Mouse (Mus musculus): ENCODE measurements around the gene Mfsd6l. TPM values are rescaled to one million over a fixed set of nuclear protein-coding genes. Genes with fewer than 3 reads are reported as not detected.

Gene Mfsd6l
- polyA plus RNA-seq, 1 experiment from 2014 or later = not detected

GRCm38 (mm10) chr11:68545172-68545571 lies 10.8 kb upstream of the Mfsd6l start:
- Histone ChIP-seq H3K36me3 (ENCODE audit: control insufficient read depth, insufficient read depth, low read length) (no peaks in the 10 kb centered on the region), H3K9me3 (replicated peaks; ENCODE audit: control insufficient read depth, low read length) (no peaks in the 10 kb centered on the region), H3K27ac (ENCODE audit: low read depth, low read length) (no peak overlapping the region), H3K4me2 (ENCODE audit: low read length) (no peak overlapping the region), H3K9ac (ENCODE audit: low read length) (no peak overlapping the region), H3K27me3 (replicated peaks; ENCODE audit: control insufficient read depth, insufficient read depth, low read length) (no peaks in the 10 kb centered on the region), H3K4me3 (ENCODE audit: low read depth, low read length) (no peak overlapping the region), H3K4me1 (ENCODE audit: control insufficient read depth, insufficient read depth, low read length) (no peaks in the 10 kb centered on the region)
- ATAC-seq (no peak), DNase-seq (ENCODE audit: low spot score) (no peak)
- 61% methylated on average over 7 of the region's 7 CpGs for WGBS

- Histone ChIP-seq H3K36me3 (ENCODE audit: control insufficient read depth, insufficient read depth, low read length) (no peaks in the 10 kb centered on the region), H3K27me3 (replicated peaks; ENCODE audit: control insufficient read depth, insufficient read depth, low read length) (no peaks in the 10 kb centered on the region), H3K4me2 (ENCODE audit: low read length) (no peak overlapping the region), H3K9me3 (replicated peaks; ENCODE audit: control insufficient read depth, low read length) (no peaks in the 10 kb centered on the region), H3K27ac (ENCODE audit: low read depth, low read length) (no peak overlapping the region), H3K4me3 (ENCODE audit: low read depth, low read length) (no peak overlapping the region), H3K4me1 (ENCODE audit: control insufficient read depth, insufficient read depth, low read length) (no peaks in the 10 kb centered on the region), H3K9ac (ENCODE audit: low read length) (no peak overlapping the region)
- no peak for ATAC-seq
- 78% methylated on average over 8 of the region's 8 CpGs for WGBS
- no peak for DNase-seq (ENCODE audit: low spot score)
Measured at GRCm38 (mm10) chr11:68545682-68546222, 10.2 kb upstream of the Mfsd6l start.

GRCm38 (mm10) chr11:68547484-68547883 lies 8.5 kb upstream of the Mfsd6l start:
- DNase-seq (ENCODE audit: low spot score) = no peak
- ATAC-seq = no peak
- no peak overlapping the region for H3K27ac ChIP-seq (ENCODE audit: low read depth, low read length)
- no peak overlapping the region for H3K4me2 ChIP-seq (ENCODE audit: low read length)
- WGBS = 59% methylated on average over 2 of the region's 2 CpGs
- H3K4me3 ChIP-seq (ENCODE audit: low read depth, low read length) = no peak overlapping the region
- H3K4me1 ChIP-seq (ENCODE audit: control insufficient read depth, insufficient read depth, low read length) = no peaks in the 10 kb centered on the region
- no peaks in the 10 kb centered on the region for H3K27me3 ChIP-seq (replicated peaks; ENCODE audit: control insufficient read depth, insufficient read depth, low read length)
- no peak overlapping the region for H3K9ac ChIP-seq (ENCODE audit: low read length)
- H3K9me3 ChIP-seq (replicated peaks; ENCODE audit: control insufficient read depth, low read length) = no peaks in the 10 kb centered on the region
- no peaks in the 10 kb centered on the region for H3K36me3 ChIP-seq (ENCODE audit: control insufficient read depth, insufficient read depth, low read length)

- H3K9me3 ChIP-seq (replicated peaks; ENCODE audit: control insufficient read depth, low read length) = no peaks in the 10 kb centered on the region
- no peak overlapping the region for H3K4me2 ChIP-seq (ENCODE audit: low read length)
- H3K4me1 ChIP-seq (ENCODE audit: control insufficient read depth, insufficient read depth, low read length) = no peaks in the 10 kb centered on the region
- H3K27me3 ChIP-seq (replicated peaks; ENCODE audit: control insufficient read depth, insufficient read depth, low read length) = no peaks in the 10 kb centered on the region
- H3K36me3 ChIP-seq (ENCODE audit: control insufficient read depth, insufficient read depth, low read length) = no peaks in the 10 kb centered on the region
- no peak overlapping the region for H3K27ac ChIP-seq (ENCODE audit: low read depth, low read length)
- DNase-seq (ENCODE audit: low spot score) (no peak), ATAC-seq (no peak)
- H3K4me3 ChIP-seq (ENCODE audit: low read depth, low read length) = no peak overlapping the region
- no peak overlapping the region for H3K9ac ChIP-seq (ENCODE audit: low read length)
- 49% methylated on average over 3 of the region's 3 CpGs for WGBS
Measured at GRCm38 (mm10) chr11:68549597-68549996, 6.4 kb upstream of the Mfsd6l start.

GRCm38 (mm10) chr11:68550358-68550757 lies 5.6 kb upstream of the Mfsd6l start:
- H3K27me3 ChIP-seq (replicated peaks; ENCODE audit: control insufficient read depth, insufficient read depth, low read length) = no peaks in the 10 kb centered on the region
- H3K27ac ChIP-seq (ENCODE audit: low read depth, low read length) = no peak overlapping the region
- H3K4me2 ChIP-seq (ENCODE audit: low read length) = no peak overlapping the region
- H3K36me3 ChIP-seq (ENCODE audit: control insufficient read depth, insufficient read depth, low read length) = no peaks in the 10 kb centered on the region
- ATAC-seq (no peak), DNase-seq (ENCODE audit: low spot score) (no peak)
- no peaks in the 10 kb centered on the region for H3K4me1 ChIP-seq (ENCODE audit: control insufficient read depth, insufficient read depth, low read length)
- WGBS = 68% methylated on average over 4 of the region's 4 CpGs
- H3K9ac ChIP-seq (ENCODE audit: low read length) = no peak overlapping the region
- no peaks in the 10 kb centered on the region for H3K9me3 ChIP-seq (replicated peaks; ENCODE audit: control insufficient read depth, low read length)
- H3K4me3 ChIP-seq (ENCODE audit: low read depth, low read length) = no peak overlapping the region

GRCm38 (mm10) chr11:68553981-68554471 lies 2.0 kb upstream of the Mfsd6l start:
- Histone ChIP-seq H3K4me1 (ENCODE audit: control insufficient read depth, insufficient read depth, low read length) (peaks cover 4% of the 10 kb centered on the region; the same call in 1 of the 2 replicates), H3K4me3 (ENCODE audit: low read depth, low read length) (no peak overlapping the region), H3K36me3 (ENCODE audit: control insufficient read depth, insufficient read depth, low read length) (no peaks in the 10 kb centered on the region), H3K9me3 (replicated peaks; ENCODE audit: control insufficient read depth, low read length) (no peaks in the 10 kb centered on the region), H3K4me2 (ENCODE audit: low read length) (no peak overlapping the region), H3K27me3 (replicated peaks; ENCODE audit: control insufficient read depth, insufficient read depth, low read length) (0 out of 2 replicates have a peak, but pooled peaks cover 2% of the 10 kb centered on the region), H3K9ac (ENCODE audit: low read length) (no peak overlapping the region), H3K27ac (ENCODE audit: low read depth, low read length) (no peak overlapping the region)
- DNase-seq (ENCODE audit: low spot score) (no peak), ATAC-seq (no peak)
- 39% methylated on average over 8 of the region's 8 CpGs for WGBS

GRCm38 (mm10) chr11:68559546-68559945 lies 3.6 kb downstream of the Mfsd6l start:
- Histone ChIP-seq H3K9me3 (replicated peaks; ENCODE audit: control insufficient read depth, low read length) (no peaks in the 10 kb centered on the region), H3K27me3 (replicated peaks; ENCODE audit: control insufficient read depth, insufficient read depth, low read length) (0 out of 2 replicates have a peak, but pooled peaks cover 2% of the 10 kb centered on the region), H3K4me1 (ENCODE audit: control insufficient read depth, insufficient read depth, low read length) (peaks cover 4% of the 10 kb centered on the region; the same call in 1 of the 2 replicates), H3K4me2 (ENCODE audit: low read length) (no peak overlapping the region), H3K36me3 (ENCODE audit: control insufficient read depth, insufficient read depth, low read length) (no peaks in the 10 kb centered on the region), H3K4me3 (ENCODE audit: low read depth, low read length) (no peak overlapping the region), H3K9ac (ENCODE audit: low read length) (no peak overlapping the region), H3K27ac (ENCODE audit: low read depth, low read length) (no peak overlapping the region)
- ATAC-seq = no peak
- 36% methylated on average over 1 of the region's 1 CpGs for WGBS
- no peak for DNase-seq (ENCODE audit: low spot score)

- H3K36me3 ChIP-seq (ENCODE audit: control insufficient read depth, insufficient read depth, low read length) = no peaks in the 10 kb centered on the region
- H3K9ac ChIP-seq (ENCODE audit: low read length) = no peak overlapping the region
- WGBS = 76% methylated on average over 11 of the region's 11 CpGs
- no peaks in the 10 kb centered on the region for H3K4me1 ChIP-seq (ENCODE audit: control insufficient read depth, insufficient read depth, low read length)
- H3K9me3 ChIP-seq (replicated peaks; ENCODE audit: control insufficient read depth, low read length) = no peaks in the 10 kb centered on the region
- H3K4me2 ChIP-seq (ENCODE audit: low read length) = no peak overlapping the region
- DNase-seq (ENCODE audit: low spot score) = no peak
- H3K27ac ChIP-seq (ENCODE audit: low read depth, low read length) = no peak overlapping the region
- H3K4me3 ChIP-seq (ENCODE audit: low read depth, low read length) = no peak overlapping the region
- ATAC-seq = no peak
- H3K27me3 ChIP-seq (replicated peaks; ENCODE audit: control insufficient read depth, insufficient read depth, low read length) = no peaks in the 10 kb centered on the region
Measured at GRCm38 (mm10) chr11:68561957-68562950, 6.3 kb downstream of the Mfsd6l start.
